Mouse (Mus musculus): ENCODE results near the gene Ociad1. TPM values are rescaled to one million over a fixed set of nuclear protein-coding genes. Genes with fewer than 3 reads are reported as not detected.
A peak's percentile ranks its signal among the peaks of the same experiment; 100 is the strongest.
"Not testable (repeated sequence)": the region's sequence is repeated elsewhere in the genome, so short reads cannot be mapped to it uniquely, and the experiment has no call there.

Gene Ociad1
- polyA plus RNA-seq, 1 experiment from 2014 or later, result 159 TPM

DNA sequence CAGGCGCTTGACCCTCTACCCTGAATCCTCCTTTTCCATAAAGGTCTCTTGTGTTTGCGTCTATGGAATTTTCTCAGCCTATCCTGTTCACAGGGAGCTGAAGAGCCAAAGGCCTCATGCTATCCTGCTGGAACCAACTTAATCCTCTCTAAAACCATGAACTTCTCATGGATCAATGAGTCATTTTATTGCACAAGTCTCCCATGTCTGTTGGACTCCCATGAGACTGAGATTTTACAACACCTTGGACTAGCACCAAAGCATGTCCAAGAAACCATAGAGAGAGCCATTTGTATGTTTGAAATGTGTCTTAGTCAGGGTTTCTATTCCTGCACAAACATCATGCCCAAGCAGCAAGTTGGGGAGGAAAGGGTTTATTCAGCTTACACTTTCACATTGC lies 22.1 kb downstream of the Ociad1 start:
- 91% methylated on average over 2 of the region's 2 CpGs for WGBS
- peaks cover 20% of the 10 kb centered on the region for H3K36me3 ChIP-seq (ENCODE audit: control insufficient read depth, insufficient read depth, low read length)
- ATAC-seq (ENCODE audit: low FRiP score), result no peak

DNA sequence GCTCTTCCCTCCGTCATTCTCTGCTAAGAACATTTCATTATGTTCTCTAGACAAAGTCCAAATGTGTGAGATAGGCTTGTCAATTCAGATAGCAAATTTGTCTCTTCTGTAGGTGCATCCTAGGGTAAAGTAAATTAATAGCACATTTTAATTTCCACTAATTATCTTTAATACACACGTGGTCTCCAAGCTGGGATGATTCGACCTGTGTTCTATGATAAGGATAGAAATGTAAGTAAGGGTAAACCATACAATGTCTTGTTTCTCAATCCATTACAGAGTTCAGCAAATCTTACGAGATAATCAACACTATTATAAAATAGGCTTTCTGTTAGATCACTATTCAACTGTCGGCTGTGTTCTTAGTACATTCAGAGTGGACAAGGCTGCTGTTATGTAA lies 26.7 kb downstream of the Ociad1 start:
- Histone ChIP-seq H3K9ac (ENCODE audit: low read length) (no peak overlapping the region), H3K4me1 (ENCODE audit: control insufficient read depth, insufficient read depth, low read length) (no peaks in the 10 kb centered on the region), H3K4me3 (ENCODE audit: low read depth, low read length) (no peak overlapping the region), H3K27ac (ENCODE audit: low read depth, low read length) (no peak overlapping the region), H3K4me2 (no peak overlapping the region), H3K9me3 (ENCODE audit: control insufficient read depth, low read length) (no peaks in the 10 kb centered on the region), H3K36me3 (ENCODE audit: control insufficient read depth, insufficient read depth, low read length) (peaks cover under 1% of the 10 kb centered on the region; the same call in 1 of the 2 replicates), H3K27me3 (ENCODE audit: control insufficient read depth, insufficient read depth, low read length) (no peaks in the 10 kb centered on the region)
- no peak for DNase-seq (ENCODE audit: low spot score, missing footprints)
- 94% methylated on average over 5 of the region's 5 CpGs for WGBS
- no peak for ATAC-seq (ENCODE audit: low FRiP score)

More for the DNA sequence above, 22.1 kb downstream of the Ociad1 start:
- Histone ChIP-seq H3K27ac (ENCODE audit: low read depth, low read length) (no peak overlapping the region), H3K9ac (ENCODE audit: low read length) (no peak overlapping the region), H3K9me3 (ENCODE audit: control insufficient read depth, low read length) (no peaks in the 10 kb centered on the region), H3K27me3 (ENCODE audit: control insufficient read depth, insufficient read depth, low read length) (no peaks in the 10 kb centered on the region), H3K4me1 (ENCODE audit: control insufficient read depth, insufficient read depth, low read length) (no peaks in the 10 kb centered on the region), H3K4me3 (ENCODE audit: low read depth, low read length) (no peak overlapping the region), H3K4me2 (no peak overlapping the region)
- no peak for DNase-seq (ENCODE audit: low spot score, missing footprints)

DNA sequence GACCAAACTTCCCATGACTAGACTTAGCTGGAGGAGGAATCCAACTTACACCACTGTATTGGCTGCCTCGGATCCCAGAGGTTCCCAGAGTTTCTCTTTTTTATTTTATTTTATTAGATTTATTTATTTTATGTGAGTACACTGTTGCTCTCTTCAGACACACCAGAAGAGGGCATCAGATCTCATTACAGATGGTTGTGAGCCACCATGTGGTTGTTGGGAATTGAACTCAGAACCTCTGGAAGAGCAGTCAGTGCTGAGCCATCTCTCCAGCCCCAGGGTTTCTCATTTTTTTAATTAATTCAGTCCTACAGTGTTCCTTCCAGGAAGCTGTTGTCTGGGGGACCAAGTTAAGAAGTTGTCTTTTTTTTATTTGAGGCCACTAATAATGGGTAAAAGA lies 30.1 kb downstream of the Ociad1 start:
- H3K27me3 ChIP-seq (ENCODE audit: control insufficient read depth, insufficient read depth, low read length); H3K4me2 ChIP-seq; H3K4me3 ChIP-seq (ENCODE audit: low read depth, low read length); H3K4me1 ChIP-seq (ENCODE audit: control insufficient read depth, insufficient read depth, low read length); H3K27ac ChIP-seq (ENCODE audit: low read depth, low read length); ATAC-seq (ENCODE audit: low FRiP score); H3K9me3 ChIP-seq (ENCODE audit: control insufficient read depth, low read length); H3K9ac ChIP-seq (ENCODE audit: low read length); H3K36me3 ChIP-seq (ENCODE audit: control insufficient read depth, insufficient read depth, low read length); DNase-seq (ENCODE audit: low spot score, missing footprints): not testable (repeated sequence)
- 93% methylated on average over 1 of the region's 1 CpGs for WGBS

GRCm38 (mm10) chr5:73323602-73324001 lies 31.0 kb downstream of the Ociad1 start:
- Histone ChIP-seq H3K4me3 (ENCODE audit: low read depth, low read length) (no peak overlapping the region), H3K36me3 (ENCODE audit: control insufficient read depth, insufficient read depth, low read length) (no peaks in the 10 kb centered on the region), H3K27me3 (ENCODE audit: control insufficient read depth, insufficient read depth, low read length) (no peaks in the 10 kb centered on the region), H3K4me1 (ENCODE audit: control insufficient read depth, insufficient read depth, low read length) (no peaks in the 10 kb centered on the region), H3K27ac (ENCODE audit: low read depth, low read length) (no peak overlapping the region), H3K9ac (ENCODE audit: low read length) (no peak overlapping the region), H3K9me3 (ENCODE audit: control insufficient read depth, low read length) (no peaks in the 10 kb centered on the region), H3K4me2 (no peak overlapping the region)
- 86% methylated on average over 5 of the region's 5 CpGs for WGBS
- ATAC-seq (ENCODE audit: low FRiP score) (no peak), DNase-seq (ENCODE audit: low spot score, missing footprints) (no peak)

- 87% methylated on average over 8 of the region's 8 CpGs for WGBS
Measured at GRCm38 (mm10) chr5:73324526-73325170, 32.1 kb downstream of the Ociad1 start.

GRCm38 (mm10) chr5:73331002-73331401 lies 38.4 kb downstream of the Ociad1 start:
- Histone ChIP-seq H3K4me3 (ENCODE audit: low read depth, low read length) (no peak overlapping the region), H3K36me3 (ENCODE audit: control insufficient read depth, insufficient read depth, low read length) (no peaks in the 10 kb centered on the region), H3K27me3 (ENCODE audit: control insufficient read depth, insufficient read depth, low read length) (no peaks in the 10 kb centered on the region), H3K4me2 (no peak overlapping the region), H3K9ac (ENCODE audit: low read length) (no peak overlapping the region), H3K4me1 (ENCODE audit: control insufficient read depth, insufficient read depth, low read length) (no peaks in the 10 kb centered on the region), H3K9me3 (ENCODE audit: control insufficient read depth, low read length) (no peaks in the 10 kb centered on the region), H3K27ac (ENCODE audit: low read depth, low read length) (no peak overlapping the region)
- WGBS, result 63% methylated on average over 4 of the region's 4 CpGs
- ATAC-seq (ENCODE audit: low FRiP score), result no peak
- no peak for DNase-seq (ENCODE audit: low spot score, missing footprints)

More at GRCm38 (mm10) chr5:73324526-73325170, 32.1 kb downstream of the Ociad1 start:
- ATAC-seq (ENCODE audit: low FRiP score), result no peak
- no peaks in the 10 kb centered on the region for H3K27me3 ChIP-seq (ENCODE audit: control insufficient read depth, insufficient read depth, low read length)
- DNase-seq (ENCODE audit: low spot score, missing footprints), result no peak
- no peaks in the 10 kb centered on the region for H3K9me3 ChIP-seq (ENCODE audit: control insufficient read depth, low read length)
- no peak overlapping the region for H3K4me3 ChIP-seq (ENCODE audit: low read depth, low read length)
- H3K27ac ChIP-seq (ENCODE audit: low read depth, low read length), result no peak overlapping the region
- H3K4me1 ChIP-seq (ENCODE audit: control insufficient read depth, insufficient read depth, low read length), result no peaks in the 10 kb centered on the region
- H3K36me3 ChIP-seq (ENCODE audit: control insufficient read depth, insufficient read depth, low read length), result no peaks in the 10 kb centered on the region
- H3K4me2 ChIP-seq, result no peak overlapping the region
- no peak overlapping the region for H3K9ac ChIP-seq (ENCODE audit: low read length)

DNA sequence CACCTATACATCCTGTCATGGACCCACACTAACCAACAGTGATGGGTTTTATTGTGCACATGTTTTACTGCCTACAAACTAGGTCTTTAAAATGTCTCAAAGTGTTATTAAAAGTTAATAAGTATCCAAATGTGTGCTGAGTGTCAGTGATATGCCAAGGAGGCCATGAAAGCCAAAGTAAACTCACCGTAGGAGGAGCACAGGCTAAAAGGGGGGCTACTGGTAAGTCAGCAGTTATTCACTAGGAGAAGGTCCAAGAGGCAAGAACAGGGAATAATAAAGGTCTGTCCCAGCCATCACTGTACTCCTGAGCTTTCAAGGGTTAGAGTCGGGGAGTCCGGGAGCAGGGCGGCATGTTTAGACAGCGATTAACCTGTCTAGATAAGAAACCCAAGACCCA lies 43.9 kb downstream of the Ociad1 start:
- DNase-seq (ENCODE audit: low spot score, missing footprints) (no peak), ATAC-seq (ENCODE audit: low FRiP score) (no peak)
- peaks cover 6% of the 10 kb centered on the region for H3K4me1 ChIP-seq (ENCODE audit: control insufficient read depth, insufficient read depth, low read length)
- H3K4me2 ChIP-seq, result no peak overlapping the region
- no peak overlapping the region for H3K4me3 ChIP-seq (ENCODE audit: low read depth, low read length)
- H3K9ac ChIP-seq (ENCODE audit: low read length), result no peak overlapping the region
- WGBS, result 90% methylated on average over 5 of the region's 5 CpGs
- H3K27me3 ChIP-seq (ENCODE audit: control insufficient read depth, insufficient read depth, low read length), result no peaks in the 10 kb centered on the region
- H3K36me3 ChIP-seq (ENCODE audit: control insufficient read depth, insufficient read depth, low read length), result no peaks in the 10 kb centered on the region
- no peaks in the 10 kb centered on the region for H3K9me3 ChIP-seq (ENCODE audit: control insufficient read depth, low read length)
- no peak overlapping the region for H3K27ac ChIP-seq (ENCODE audit: low read depth, low read length)

GRCm38 (mm10) chr5:73337961-73338831 lies 45.6 kb downstream of the Ociad1 start:
- no peaks in the 10 kb centered on the region for H3K27me3 ChIP-seq (ENCODE audit: control insufficient read depth, insufficient read depth, low read length)
- H3K9ac ChIP-seq (ENCODE audit: low read length), result peak overlapping the region; percentile 74
- ATAC-seq (ENCODE audit: low FRiP score) (peak; percentile 76), DNase-seq (ENCODE audit: low spot score, missing footprints) (peak; percentile 92)
- WGBS, result 3% methylated on average over 40 of the region's 41 CpGs
- no peaks in the 10 kb centered on the region for H3K36me3 ChIP-seq (ENCODE audit: control insufficient read depth, insufficient read depth, low read length)
- H3K27ac ChIP-seq (ENCODE audit: low read depth, low read length), result no peak overlapping the region
- peak overlapping the region; percentile 55 for H3K4me3 ChIP-seq (ENCODE audit: low read depth, low read length)
- no peaks in the 10 kb centered on the region for H3K9me3 ChIP-seq (ENCODE audit: control insufficient read depth, low read length)
- H3K4me1 ChIP-seq (ENCODE audit: control insufficient read depth, insufficient read depth, low read length), result peaks cover 6% of the 10 kb centered on the region
- peak overlapping the region; percentile 60 for H3K4me2 ChIP-seq

GRCm38 (mm10) chr5:73338832-73339163 lies 46.2 kb downstream of the Ociad1 start:
- H3K4me2 ChIP-seq, result peak overlapping the region; percentile 60
- no peaks in the 10 kb centered on the region for H3K36me3 ChIP-seq (ENCODE audit: control insufficient read depth, insufficient read depth, low read length)
- H3K27me3 ChIP-seq (ENCODE audit: control insufficient read depth, insufficient read depth, low read length), result no peaks in the 10 kb centered on the region
- WGBS, result 42% methylated on average over 14 of the region's 14 CpGs
- DNase-seq (ENCODE audit: low spot score, missing footprints) (peak; percentile 92), ATAC-seq (ENCODE audit: low FRiP score) (peak; percentile 49)
- no peak overlapping the region for H3K27ac ChIP-seq (ENCODE audit: low read depth, low read length)
- H3K9me3 ChIP-seq (ENCODE audit: control insufficient read depth, low read length), result no peaks in the 10 kb centered on the region
- H3K4me3 ChIP-seq (ENCODE audit: low read depth, low read length), result peak overlapping the region; percentile 55
- peak overlapping the region; percentile 74 for H3K9ac ChIP-seq (ENCODE audit: low read length)
- peaks cover 6% of the 10 kb centered on the region for H3K4me1 ChIP-seq (ENCODE audit: control insufficient read depth, insufficient read depth, low read length)

All from midbrain, embryonic 11.5 days (tissue).